23 mouse cellular contexts compared by ENCODE assay signal in genomic region chr2:151742850-151743679, GRCm38 (mm10). TPM values are rescaled to one million over a fixed set of nuclear protein-coding genes. Genes with fewer than 3 reads are reported as not detected.
DNase-seq lines count a peak whose midpoint lies in the region; ATAC-seq and TF ChIP-seq lines count a peak whose summit lies in the region.
"Had no signal": no experiment of that assay in that cellular context is flagged by ENCODE, and none has a peak within 500 bp of the region (broad histone marks: within the 10 kb centered on the region; RNA-seq: fewer than 3 reads in every experiment).

No protein-coding gene starts in this region.

- H3K4me3 ChIP-seq in stomach, embryonic 15.5 days (replicated peaks), result no peak overlapping the region
- no peak overlapping the region for H3K4me3 ChIP-seq in stomach, postnatal 0 days (ENCODE audit: low read depth, low read length)
- peak overlapping the region; percentile 7; the same call in 1 of the 2 replicates for H3K4me3 ChIP-seq in liver, embryonic 16.5 days (ENCODE audit: low read depth, low read length)
- H3K4me3 ChIP-seq: embryonic facial prominence, embryonic 15.5 days; forebrain, embryonic 12.5 days; heart, embryonic 15.5 days; limb, embryonic 15.5 days had no signal

- no peak for DNase-seq in stomach, postnatal 0 days (ENCODE audit: low spot score)
- DNase-seq in spleen, postnatal 36 days (ENCODE audit: low spot score in 2 of 2), result peak; percentile 57 to 77
- no peak for DNase-seq in neural tube, embryonic 10.5 days (ENCODE audit: extremely low spot score, low spot score)
- DNase-seq in retina, postnatal 1 day, result no peak
- DNase-seq in layer of hippocampus, postnatal 10 days (ENCODE audit: low spot score in 2 of 2), result no peak
- DNase-seq: cerebellum, postnatal 25 days; gastrocnemius, postnatal 25 days; kidney, adult 11 months; kidney, postnatal 14 days; lung, postnatal 10 days; right cerebral cortex, postnatal 4 days; thymus, postnatal 25 days had no signal

- WGBS in stomach, embryonic 15.5 days, result 64% methylated on average over 6 of the region's 6 CpGs
- 61% methylated on average over 6 of the region's 6 CpGs for WGBS in stomach, postnatal 0 days
- 21% methylated on average over 6 of the region's 6 CpGs for WGBS in liver, embryonic 16.5 days (ENCODE audit: insufficient replicate concordance)

- ATAC-seq in stomach, embryonic 15.5 days (ENCODE audit: insufficient read depth, low FRiP score, low read depth), result peak; percentile 43; the same call in 1 of the 2 replicates
- no peak for ATAC-seq in stomach, postnatal 0 days (ENCODE audit: low FRiP score, low TSS enrichment)
- peak; percentile 67 for ATAC-seq in erythroid progenitor cell, adult 5-6 weeks (replicated peaks; ENCODE audit: low FRiP score, poor library complexity, severe bottlenecking)
- peak; percentile 74 for ATAC-seq in liver, embryonic 16.5 days (ENCODE audit: low read depth)
- ATAC-seq: hindbrain, postnatal 0 days; midbrain, embryonic 16.5 days had no signal

- H3K4me2 ChIP-seq in stomach, embryonic 15.5 days, result no peak overlapping the region
- H3K4me2 ChIP-seq in stomach, postnatal 0 days (replicated peaks; ENCODE audit: low read depth), result no peak overlapping the region
- H3K4me2 ChIP-seq in liver, embryonic 16.5 days (ENCODE audit: low read depth, low read length), result peak overlapping the region; percentile 51
- H3K4me2 ChIP-seq: embryonic facial prominence, embryonic 15.5 days; forebrain, embryonic 12.5 days; heart, embryonic 15.5 days; limb, embryonic 15.5 days had no signal

- TF ChIP-seq EP300 in stomach, postnatal 0 days (optimal IDR thresholded peaks at IDR 0.05), result no peak

- no peaks in the 10 kb centered on the region for H3K9me3 ChIP-seq in stomach, embryonic 15.5 days
- H3K9me3 ChIP-seq in stomach, postnatal 0 days (ENCODE audit: control insufficient read depth, low read length), result no peaks in the 10 kb centered on the region
- no peaks in the 10 kb centered on the region for H3K9me3 ChIP-seq in liver, embryonic 16.5 days (replicated peaks; ENCODE audit: control insufficient read depth, low read length)
- H3K9me3 ChIP-seq: embryonic facial prominence, embryonic 15.5 days; forebrain, embryonic 12.5 days; heart, embryonic 15.5 days; limb, embryonic 15.5 days had no signal

- H3K27me3 ChIP-seq in stomach, embryonic 15.5 days (replicated peaks), result no peaks in the 10 kb centered on the region
- no peaks in the 10 kb centered on the region for H3K27me3 ChIP-seq in stomach, postnatal 0 days (ENCODE audit: control insufficient read depth, insufficient read depth, low read length)
- H3K27me3 ChIP-seq in liver, embryonic 16.5 days (ENCODE audit: control insufficient read depth, insufficient read depth, low read depth, low read length), result no peaks in the 10 kb centered on the region; the same call in 1 of the 2 replicates

- H3K36me3 ChIP-seq in stomach, embryonic 15.5 days, result no peaks in the 10 kb centered on the region
- H3K36me3 ChIP-seq in stomach, postnatal 0 days (ENCODE audit: control insufficient read depth, insufficient read depth, low read length), result no peaks in the 10 kb centered on the region
- no peaks in the 10 kb centered on the region for H3K36me3 ChIP-seq in liver, embryonic 16.5 days (ENCODE audit: control insufficient read depth, insufficient read depth)
- H3K36me3 ChIP-seq: embryonic facial prominence, embryonic 15.5 days; forebrain, embryonic 12.5 days; heart, embryonic 15.5 days; limb, embryonic 15.5 days had no signal

- TF ChIP-seq CTCF in stomach, postnatal 0 days (IDR thresholded peaks at IDR 0.05; ENCODE audit: low read depth), result no peak

- no peak overlapping the region for H3K27ac ChIP-seq in stomach, embryonic 15.5 days
- no peak overlapping the region for H3K27ac ChIP-seq in stomach, postnatal 0 days (replicated peaks)
- H3K27ac ChIP-seq in liver, embryonic 16.5 days (ENCODE audit: low read length), result peak overlapping the region; percentile 96
- H3K27ac ChIP-seq: embryonic facial prominence, embryonic 15.5 days; forebrain, embryonic 12.5 days; heart, embryonic 15.5 days; hindbrain, postnatal 0 days; limb, embryonic 15.5 days had no signal

- no peak overlapping the region for H3K9ac ChIP-seq in stomach, embryonic 15.5 days
- H3K9ac ChIP-seq in stomach, postnatal 0 days (ENCODE audit: low read length), result no peak overlapping the region
- peak overlapping the region; percentile 40 for H3K9ac ChIP-seq in liver, embryonic 16.5 days (ENCODE audit: low read depth, low read length)
- H3K9ac ChIP-seq: embryonic facial prominence, embryonic 15.5 days; forebrain, embryonic 12.5 days; heart, embryonic 15.5 days; limb, embryonic 15.5 days had no signal

- peaks cover 17% of the 10 kb centered on the region; the same call in 1 of the 2 replicates for H3K4me1 ChIP-seq in stomach, embryonic 15.5 days
- no peaks in the 10 kb centered on the region for H3K4me1 ChIP-seq in stomach, postnatal 0 days (replicated peaks; ENCODE audit: control insufficient read depth, insufficient read depth)
- peaks cover 52% of the 10 kb centered on the region for H3K4me1 ChIP-seq in liver, embryonic 16.5 days (ENCODE audit: control insufficient read depth, low read depth, low read length)

RNA-seq across cellular contexts. Expression of gene Psmf1, which starts 0.9 kb away (rescaled TPM):
- polyA plus RNA-seq in stomach, embryonic 15.5 days (2015; fragmentation: Nextera tagmentation; extraction: Ambion mirVana), result 39.0 and 41.7 TPM in 2 replicates
- 31.8 and 35.2 TPM in 2 replicates for polyA plus RNA-seq in stomach, postnatal 0 days (2015; fragmentation: Nextera tagmentation; extraction: Ambion mirVana)
- 120 and 127 TPM in 2 replicates for total RNA-seq in erythroid progenitor cell, adult 5-6 weeks (2015; ENCODE audit: low replicate concordance)
- 56.4 and 88.9 TPM in 2 replicates for total RNA-seq in erythroid progenitor cell, adult 5-6 weeks (2017; ENCODE audit: low replicate concordance)
- 44.3 and 45.9 TPM in 2 replicates for polyA plus RNA-seq in liver, embryonic 16.5 days (2015; fragmentation: Nextera tagmentation; extraction: Ambion mirVana)
- 10 to 100 TPM; 40.6 to 47.2 TPM for total RNA-seq in layer of hippocampus, postnatal 10 days (2021)

RNA-seq across cellular contexts. Expression of gene Tmem74b, which starts 41.3 kb away (rescaled TPM):
- 1.4 and 1.6 TPM in 2 replicates for polyA plus RNA-seq in stomach, embryonic 15.5 days (2015; fragmentation: Nextera tagmentation; extraction: Ambion mirVana)
- 0.40 and 0.62 TPM in 2 replicates for polyA plus RNA-seq in stomach, postnatal 0 days (2015; fragmentation: Nextera tagmentation; extraction: Ambion mirVana)
- not detected in 2 replicates for total RNA-seq in erythroid progenitor cell, adult 5-6 weeks (2015; ENCODE audit: low replicate concordance)
- total RNA-seq in erythroid progenitor cell, adult 5-6 weeks (2017; ENCODE audit: low replicate concordance), result 0.90 TPM in 1 of 2 replicates, not detected in the other
- polyA plus RNA-seq in liver, embryonic 16.5 days (2015; fragmentation: Nextera tagmentation; extraction: Ambion mirVana), result 0.11 TPM in 1 of 2 replicates, not detected in the other
- total RNA-seq in layer of hippocampus, postnatal 10 days (2021), result 10 to 100 TPM; 10.3 to 11.5 TPM
- total RNA-seq: hematopoietic stem cell, adult 5-6 weeks; neutrophil, adult 5-6 weeks had no signal

Comparison
In these comparisons a context has a peak if more than half of its experiments do, and no peak if none do; other contexts are left out.
1. DNase-seq: peak in spleen, postnatal 36 days (2 of 2); none in stomach, postnatal 0 days (single experiment), neural tube, embryonic 10.5 days (single experiment), retina, postnatal 1 day (single experiment) and layer of hippocampus, postnatal 10 days (0 of 2).